Mouse (Mus musculus): Measurements from ENCODE around the gene Fam3b.

GRCm38 (mm10) chr16:97500901-97501300 is 13.7 kb downstream of the Fam3b start:
- no peak for TF ChIP-seq CTCF (IDR thresholded peaks at IDR 0.05; ENCODE audit: control insufficient read depth, insufficient read depth, low read length)
- no peak for TF ChIP-seq POLR2A (IDR thresholded peaks at IDR 0.05; ENCODE audit: borderline replicate concordance, control insufficient read depth, low read depth, low read length)
